Mouse (Mus musculus): Measurements from ENCODE around the gene Slc2a5. TPM values are rescaled to one million over a fixed set of nuclear protein-coding genes. Genes with fewer than 3 reads are reported as not detected.
A peak's percentile ranks its signal among the peaks of the same experiment; 100 is the strongest.

The Slc2a5 gene
- total RNA-seq (2021) = 1 to 10 TPM; 4.2 to 5.3 TPM
- long read RNA-seq, experiment 1, partial matches to known transcripts = 10 of 10 reads
- long read RNA-seq, experiment 1, other reads (novel, unspliced or antisense) = 0 of 10 reads
- long read RNA-seq, experiment 2, partial matches to known transcripts = 8 of 8 reads
- long read RNA-seq, experiment 2, other reads (novel, unspliced or antisense) = 0 of 8 reads

DNA sequence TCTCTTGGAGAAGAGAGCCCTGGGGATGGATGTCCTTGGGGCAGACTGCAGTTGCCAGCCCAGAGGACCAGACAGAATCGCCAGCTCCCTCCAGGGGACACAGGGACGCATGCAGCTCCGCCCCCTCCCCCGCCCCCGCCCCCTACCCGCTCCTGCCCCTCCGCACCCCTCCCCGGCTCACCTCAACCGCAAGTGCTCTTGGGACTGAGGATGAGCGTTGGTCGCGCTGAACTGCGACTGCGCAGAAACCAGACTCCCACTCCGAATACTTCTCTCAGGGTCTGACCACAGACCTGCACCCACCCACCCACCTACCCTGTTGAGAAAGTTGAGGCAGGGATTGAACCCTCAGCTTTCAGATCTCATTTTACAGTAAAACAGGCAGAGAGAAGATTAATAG is at the start of gene Slc2a5:
Gene Slc2a5 (plus strand): TSS at position 229 of the 400 bp plus-strand sequence.
- no peak for DNase-seq (ENCODE audit: low spot score in 2 of 2)

GRCm38 (mm10) chr4:150070136-150070535 is 48.9 kb upstream of the Slc2a5 start:
- no peak for DNase-seq (ENCODE audit: low spot score in 2 of 2)

GRCm38 (mm10) chr4:150072416-150073101 is 46.5 kb upstream of the Slc2a5 start:
- DNase-seq (ENCODE audit: low spot score in 2 of 2) = no peak

DNA sequence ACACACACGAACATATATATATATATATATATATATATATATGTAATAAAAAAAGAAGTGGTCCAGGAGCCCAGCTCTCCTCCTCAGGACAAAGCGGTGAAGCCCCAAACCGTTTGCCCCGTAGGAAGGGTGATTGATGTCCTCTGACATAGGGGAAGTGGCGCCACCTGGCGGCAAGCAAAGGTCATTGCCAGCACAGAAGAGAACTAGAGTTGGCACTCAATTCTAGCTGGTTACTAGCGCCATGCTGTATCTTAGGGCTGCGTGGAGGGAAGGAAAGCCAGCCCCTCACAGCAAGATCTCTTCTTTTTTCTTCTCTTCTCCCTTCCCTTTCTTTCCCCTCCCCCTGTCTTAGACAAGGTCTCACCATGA is 46.0 kb upstream of the Slc2a5 start:
- DNase-seq (ENCODE audit: low spot score in 2 of 2) = peak; percentile 31 to 38

DNA sequence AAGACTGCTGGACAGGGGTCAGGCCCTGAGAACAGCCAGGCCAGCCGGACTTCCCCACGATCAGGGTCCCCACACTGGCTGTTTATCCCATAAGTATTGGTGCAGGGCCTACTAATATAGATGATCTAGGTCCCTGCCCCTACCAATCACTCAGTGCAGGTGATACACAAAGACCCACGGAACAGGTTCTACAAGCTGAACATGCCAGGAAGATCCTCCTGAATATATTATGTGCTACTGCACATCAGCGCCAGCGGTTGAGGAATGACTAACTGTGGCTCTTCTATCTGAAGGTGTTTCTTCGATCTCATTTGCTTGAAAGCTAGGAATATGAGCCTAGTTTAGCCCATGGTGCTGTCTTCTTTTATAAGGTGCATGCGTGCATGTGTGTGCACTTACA is 43.7 kb upstream of the Slc2a5 start:
- DNase-seq (ENCODE audit: low spot score in 2 of 2) = no peak

DNA sequence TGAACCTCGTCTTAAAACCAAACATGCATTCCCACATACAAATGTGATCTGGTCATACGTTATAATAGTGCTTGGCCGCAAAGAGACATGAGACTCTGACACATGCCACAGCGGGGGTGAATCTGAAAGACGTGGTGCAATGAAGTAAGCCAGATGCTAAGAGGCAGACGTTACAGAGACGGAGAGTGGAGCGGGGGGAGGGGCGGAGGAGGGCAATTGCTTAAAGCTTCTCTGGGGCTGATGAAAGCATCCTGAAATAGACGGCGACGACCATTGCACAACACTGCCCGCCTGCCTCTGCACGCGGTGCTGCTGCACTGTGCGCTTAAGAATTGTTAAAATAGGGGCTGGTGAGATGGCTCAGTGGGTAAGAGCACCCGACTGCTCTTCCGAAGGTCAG is 42.9 kb upstream of the Slc2a5 start:
- DNase-seq (ENCODE audit: low spot score in 2 of 2) = no peak

GRCm38 (mm10) chr4:150078646-150079045 is 40.4 kb upstream of the Slc2a5 start:
- DNase-seq (ENCODE audit: low spot score in 2 of 2) = no peak

DNA sequence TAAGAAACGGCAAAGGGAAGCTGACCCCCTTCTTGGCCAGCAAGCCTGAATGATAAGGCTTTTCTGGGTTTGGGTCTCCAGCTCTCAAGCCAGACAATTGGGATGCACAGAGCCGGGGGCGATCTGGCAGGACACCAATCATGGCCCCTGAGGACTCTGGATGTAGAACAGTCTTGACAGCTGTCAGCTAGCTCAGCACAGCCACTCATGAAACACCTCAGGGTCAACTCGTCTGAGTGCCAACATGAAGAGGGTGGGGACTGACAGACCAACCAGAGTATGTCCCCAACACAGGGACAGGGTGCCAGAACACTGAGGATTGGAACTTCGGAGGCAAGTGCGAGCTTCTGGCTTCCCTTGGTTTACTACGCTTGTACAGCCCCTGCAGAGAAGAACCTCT is 39.8 kb upstream of the Slc2a5 start:
- DNase-seq (ENCODE audit: low spot score in 2 of 2) = no peak

- DNase-seq (ENCODE audit: low spot score in 2 of 2) = no peak
Measured at GRCm38 (mm10) chr4:150080330-150080967, 38.6 kb upstream of the Slc2a5 start.

DNA sequence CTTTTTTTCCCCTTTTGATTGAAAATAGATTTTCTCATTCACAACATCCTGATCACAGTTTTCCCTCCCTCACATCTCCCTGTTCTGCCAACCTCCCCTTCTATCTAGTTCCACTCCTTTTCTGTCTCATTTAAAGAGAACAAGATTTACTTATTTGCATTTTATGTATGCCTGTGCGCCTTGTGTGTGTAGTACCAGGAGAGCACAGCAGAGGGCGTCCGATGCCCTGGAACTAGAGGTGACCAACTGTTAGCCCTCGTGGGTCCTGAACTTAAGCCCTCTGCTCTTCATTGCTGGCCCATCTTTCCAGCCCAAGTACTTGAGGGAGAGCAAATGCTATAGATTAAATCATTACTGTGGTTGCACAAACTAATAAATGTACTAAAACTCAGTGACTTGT is 33.7 kb upstream of the Slc2a5 start:
- no peak for DNase-seq (ENCODE audit: low spot score in 2 of 2)

- no peak for DNase-seq (ENCODE audit: low spot score in 2 of 2)
Measured at GRCm38 (mm10) chr4:150086841-150087160, 32.3 kb upstream of the Slc2a5 start.

DNA sequence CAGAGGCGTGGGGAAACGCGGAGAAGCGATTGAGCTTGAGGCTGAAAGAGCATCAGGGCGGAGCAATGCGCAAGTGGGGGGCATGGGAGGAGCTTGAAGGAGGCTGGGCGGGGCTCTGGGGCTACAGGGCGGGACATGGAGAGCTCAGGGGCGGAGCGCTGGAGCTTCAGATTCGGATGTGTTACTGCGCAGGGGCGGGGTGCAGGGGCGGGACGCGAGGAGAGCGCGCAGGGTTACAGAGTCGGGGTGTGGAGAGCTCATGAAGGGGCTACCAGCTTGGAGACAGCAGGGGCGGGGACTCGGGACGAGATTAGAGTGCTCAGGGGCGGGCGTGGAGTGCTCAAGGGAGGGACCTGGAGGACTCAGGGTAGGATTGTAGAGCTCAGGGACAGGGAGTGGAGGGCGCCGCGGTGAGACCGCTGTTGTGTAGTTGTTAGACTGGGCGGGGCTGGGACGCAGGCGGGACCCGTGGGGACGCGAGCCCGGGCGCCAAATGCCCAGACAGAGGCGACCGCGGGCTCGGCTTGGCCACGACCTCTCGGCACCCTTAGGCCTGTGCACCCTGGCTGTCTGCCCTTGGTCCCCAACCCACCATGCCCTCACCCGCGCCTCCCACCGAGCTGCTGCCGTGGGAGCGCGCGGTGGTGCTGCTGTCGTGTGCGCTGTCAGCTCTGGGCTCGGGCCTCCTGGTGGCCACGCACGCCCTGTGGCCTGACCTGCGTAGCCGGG is 31.8 kb upstream of the Slc2a5 start, which contains the start of gene Gpr157:
Gene Gpr157 (plus strand): TSS at position 205 of the 729 bp plus-strand sequence.
- peak; percentile 80 to 90 for DNase-seq (ENCODE audit: low spot score in 2 of 2)

DNA sequence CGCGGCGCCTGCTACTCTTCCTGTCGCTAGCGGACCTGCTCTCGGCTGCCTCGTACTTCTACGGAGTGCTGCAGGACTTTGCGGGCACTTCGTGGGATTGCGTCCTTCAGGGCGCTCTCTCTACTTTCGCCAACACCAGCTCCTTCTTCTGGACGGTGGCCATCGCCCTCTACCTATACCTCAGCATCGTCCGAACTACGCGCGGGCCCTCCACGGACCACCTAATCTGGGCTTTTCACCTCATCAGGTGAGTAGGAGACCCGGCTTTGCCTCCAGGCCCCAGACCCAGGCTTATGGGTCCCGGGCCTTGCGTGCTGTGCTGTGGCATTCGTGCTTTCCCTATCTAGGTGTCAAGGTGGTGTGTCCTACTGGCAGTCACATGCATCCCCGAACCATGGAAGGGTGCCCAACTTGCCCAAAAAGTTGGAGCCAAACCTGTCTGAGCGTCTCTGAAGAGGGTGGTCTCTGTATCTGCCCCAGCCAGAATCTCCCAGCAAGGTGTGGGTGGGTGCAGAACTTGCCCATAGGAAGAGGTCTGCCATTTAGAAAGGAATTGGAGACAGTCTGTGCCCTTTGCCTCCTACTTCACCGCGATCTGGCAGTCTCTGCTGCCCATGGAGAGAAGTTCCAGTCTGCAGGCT is 31.1 kb upstream of the Slc2a5 start:
- DNase-seq (ENCODE audit: low spot score in 2 of 2) = no peak

DNA sequence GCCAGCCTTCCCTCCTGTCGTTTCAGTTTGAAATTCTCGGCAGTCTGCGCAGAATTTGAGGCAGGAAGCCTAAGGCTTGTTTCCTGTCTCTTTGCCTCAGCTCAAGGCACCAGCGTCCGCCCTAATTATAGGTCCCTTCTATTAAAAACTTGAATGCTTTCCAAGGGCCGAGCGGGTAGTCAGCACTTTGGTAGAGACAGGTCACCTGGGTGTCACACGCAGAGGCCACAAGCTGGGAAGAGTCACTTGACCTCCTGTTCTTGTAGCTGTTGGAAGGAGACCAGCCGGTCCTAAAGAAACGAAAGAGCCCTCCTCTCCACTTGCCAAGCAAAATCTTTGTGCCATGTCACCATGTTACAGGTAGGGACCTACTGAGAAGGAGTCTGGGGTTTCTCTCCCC is 30.0 kb upstream of the Slc2a5 start:
- DNase-seq (ENCODE audit: low spot score in 2 of 2) = no peak

GRCm38 (mm10) chr4:150091887-150092582 is 27.0 kb upstream of the Slc2a5 start:
- DNase-seq (ENCODE audit: low spot score in 2 of 2) = no peak

DNA sequence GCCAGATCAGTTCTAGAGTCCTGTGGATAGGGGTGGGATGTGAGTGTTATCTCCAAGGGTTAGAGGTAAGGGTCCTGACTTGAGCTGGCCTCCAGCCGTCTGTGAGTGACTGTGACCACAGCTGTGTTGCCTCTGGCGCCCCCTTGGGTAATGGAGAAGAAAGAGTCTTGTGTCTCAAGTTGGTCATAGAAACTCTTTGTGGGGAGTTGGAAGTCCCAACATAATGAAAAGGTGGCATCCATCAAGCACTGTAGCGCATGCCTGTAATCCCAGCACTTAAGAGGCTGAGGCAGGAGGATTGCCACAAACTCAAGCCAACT is 26.5 kb upstream of the Slc2a5 start:
- DNase-seq (ENCODE audit: low spot score in 2 of 2) = no peak

DNA sequence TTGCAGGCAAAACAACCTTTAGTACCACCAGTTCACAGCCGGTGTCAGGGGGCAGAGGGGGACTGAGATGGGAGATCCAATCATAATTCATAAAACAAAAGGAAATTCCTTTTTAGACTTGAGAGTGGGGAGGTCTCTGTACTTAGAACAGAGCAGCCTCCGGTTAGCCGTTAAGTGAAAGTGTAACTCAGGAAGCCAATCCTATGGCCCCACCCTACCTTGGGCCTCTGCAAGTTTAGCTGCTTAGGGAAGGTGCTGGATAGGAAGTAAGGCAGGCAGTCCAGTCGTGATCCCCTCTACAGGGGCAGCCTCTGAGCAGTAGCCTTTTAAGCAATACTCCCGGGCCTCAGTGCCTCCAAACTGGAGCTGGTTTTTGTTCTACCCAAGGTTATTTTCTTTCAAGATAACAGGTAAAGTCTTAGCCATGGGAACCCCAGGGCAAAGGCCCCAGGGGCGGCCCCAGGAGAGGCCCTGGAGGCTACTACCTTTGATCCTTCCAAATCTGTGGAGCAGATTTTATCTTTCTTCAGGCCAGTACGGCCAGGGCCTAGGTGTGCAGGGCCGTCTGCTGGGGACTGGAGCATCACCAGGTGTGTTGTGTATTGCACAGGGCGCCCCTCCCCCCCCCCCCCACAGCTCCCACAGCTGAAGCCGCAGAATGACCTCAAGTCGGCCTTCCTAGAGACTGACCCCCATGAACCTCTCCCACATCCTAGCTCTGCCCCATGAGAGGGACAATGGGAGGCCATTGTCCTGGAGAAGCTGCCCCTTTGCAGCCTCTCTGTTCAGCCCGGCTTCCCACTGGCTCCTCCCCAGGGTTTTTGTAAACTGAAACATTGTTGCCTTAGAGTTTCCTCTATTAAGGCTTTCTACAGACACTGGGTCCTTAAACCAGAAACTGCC is 25.3 kb upstream of the Slc2a5 start:
- DNase-seq (ENCODE audit: low spot score in 2 of 2) = no peak

- no peak for DNase-seq (ENCODE audit: low spot score in 2 of 2)
Measured at GRCm38 (mm10) chr4:150094463-150094789, 24.7 kb upstream of the Slc2a5 start.

GRCm38 (mm10) chr4:150096309-150096708 is 22.8 kb upstream of the Slc2a5 start:
- no peak for DNase-seq (ENCODE audit: low spot score in 2 of 2)

DNA sequence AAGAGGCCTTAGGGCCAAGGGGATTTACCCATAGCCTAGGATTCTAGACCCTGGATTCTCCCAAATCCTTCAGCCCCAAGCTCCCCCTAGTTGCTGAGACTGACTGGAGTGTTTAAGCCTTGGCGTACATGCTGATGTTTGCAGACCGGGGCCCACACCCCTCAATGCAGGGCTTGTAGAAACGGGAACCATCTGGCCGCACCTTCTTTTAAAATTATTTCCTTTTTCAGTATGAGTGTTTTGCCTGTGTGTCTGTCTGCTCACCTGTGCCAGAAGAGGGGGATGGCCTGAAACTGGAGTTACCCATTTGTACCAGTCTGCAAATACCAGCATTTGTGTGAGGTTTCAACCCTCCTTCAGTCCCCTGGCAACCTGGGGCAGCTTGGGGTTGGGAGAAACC is 21.2 kb upstream of the Slc2a5 start:
- no peak for DNase-seq (ENCODE audit: low spot score in 2 of 2)

All from layer of hippocampus, postnatal 14 days (tissue).